Mouse (Mus musculus) embryonic fibroblast, embryonic 13.5 days (primary cell): ENCODE data around the gene Agfg2. TPM values are rescaled to one million over a fixed set of nuclear protein-coding genes. Genes with fewer than 3 reads are reported as not detected.
"Not testable (repeated sequence)": the region's sequence is repeated elsewhere in the genome, so short reads cannot be mapped to it uniquely, and the experiment has no call there.

Source experiments
- H3K27ac ChIP-seq: 2 replicates; pipeline ENCODE4 v1.5.1; 2012; ENCODE audit warnings: low read length, control low read depth, inconsistent platforms; ENCODE audit not compliant: insufficient read depth
- H3K4me1 ChIP-seq: 2 replicates; pipeline ENCODE4 v1.6.1; 2011; ENCODE audit warnings: low read length; ENCODE audit not compliant: control insufficient read depth, insufficient read depth
- H3K4me3 ChIP-seq: 2 replicates; pipeline ENCODE4 v1.5.1; 2011; ENCODE audit warnings: mild to moderate bottlenecking, control low read depth, low read length; ENCODE audit not compliant: insufficient read depth
- CTCF ChIP-seq: IDR thresholded peaks from 2 replicates; pipeline ENCODE4 v1.5.1; 2011; ENCODE audit warnings: mild to moderate bottlenecking, control low read depth, low read length, moderate library complexity, borderline replicate concordance; ENCODE audit not compliant: insufficient read depth
- POLR2A ChIP-seq: IDR thresholded peaks from 2 replicates; pipeline ENCODE4 v1.6.1; 2011; ENCODE audit warnings: low read depth, mild to moderate bottlenecking, control low read depth, low read length, moderate library complexity
- polyA plus RNA-seq: library from polyadenylated mRNA; stranded (reverse); fragments of >200 nt; gene quantifications from 2 replicates; pipeline ENCODE4 v1.2.4, GENCODE M21; 2011; ENCODE audit warnings: low read depth; ENCODE audit not compliant: missing spikeins, insufficient read length

The Agfg2 gene
- polyA plus RNA-seq: 15.1 and 22.0 TPM in 2 replicates

GRCm38 (mm10) chr5:137684294-137685123 is at the start of gene Agfg2:
TSS of gene Agfg2 (minus strand) at chr5:137684726.
- peak; percentile 79 for TF ChIP-seq POLR2A
- TF ChIP-seq CTCF: no peak
- Histone ChIP-seq H3K4me3 (peak within 1 kb of the TSS; percentile 57), H3K4me1 (no peaks in the 10 kb centered on the region), H3K27ac (no peak within 1 kb of the TSS)

GRCm38 (mm10) chr5:137733638-137734288 is 49.2 kb upstream of the Agfg2 start:
- Histone ChIP-seq H3K4me3 (no peak overlapping the region), H3K27ac (no peak overlapping the region)
- no peak for TF ChIP-seq POLR2A
- no peak for TF ChIP-seq CTCF

GRCm38 (mm10) chr5:137726767-137727166 is 42.2 kb upstream of the Agfg2 start:
- TF ChIP-seq CTCF: no peak
- no peak for TF ChIP-seq POLR2A
- H3K27ac ChIP-seq: no peak overlapping the region
- H3K4me1 ChIP-seq: no peaks in the 10 kb centered on the region
- H3K4me3 ChIP-seq: no peak overlapping the region

More at GRCm38 (mm10) chr5:137733638-137734288, 49.2 kb upstream of the Agfg2 start:
- no peaks in the 10 kb centered on the region for H3K4me1 ChIP-seq

GRCm38 (mm10) chr5:137723840-137724239 is 39.3 kb upstream of the Agfg2 start:
- Histone ChIP-seq H3K4me1 (no peaks in the 10 kb centered on the region), H3K27ac (no peak overlapping the region), H3K4me3 (no peak overlapping the region)
- TF ChIP-seq POLR2A: no peak
- no peak for TF ChIP-seq CTCF

- not testable (repeated sequence) for H3K4me3 ChIP-seq, H3K27ac ChIP-seq, H3K4me1 ChIP-seq
Observed at GRCm38 (mm10) chr5:137720558-137721164, 36.1 kb upstream of the Agfg2 start.

GRCm38 (mm10) chr5:137719088-137719487 is 34.6 kb upstream of the Agfg2 start:
- TF ChIP-seq CTCF: no peak
- no peak for TF ChIP-seq POLR2A

GRCm38 (mm10) chr5:137718020-137718790 is 33.7 kb upstream of the Agfg2 start:
- Histone ChIP-seq H3K4me1 (no peaks in the 10 kb centered on the region), H3K27ac (no peak overlapping the region), H3K4me3 (no peak overlapping the region)
- TF ChIP-seq POLR2A (no peak), CTCF (no peak)

More at GRCm38 (mm10) chr5:137719088-137719487, 34.6 kb upstream of the Agfg2 start:
- Histone ChIP-seq H3K4me3 (no peak overlapping the region), H3K4me1 (no peaks in the 10 kb centered on the region), H3K27ac (no peak overlapping the region)

GRCm38 (mm10) chr5:137715685-137716084 is 31.2 kb upstream of the Agfg2 start:
- TF ChIP-seq CTCF (no peak), POLR2A (no peak)
- Histone ChIP-seq H3K27ac (no peak overlapping the region), H3K4me3 (no peak overlapping the region), H3K4me1 (no peaks in the 10 kb centered on the region)

- no peak for TF ChIP-seq POLR2A
- Histone ChIP-seq H3K4me1 (no peaks in the 10 kb centered on the region), H3K4me3 (no peak overlapping the region), H3K27ac (no peak overlapping the region)
Observed at GRCm38 (mm10) chr5:137713454-137713853, 28.9 kb upstream of the Agfg2 start.
